Mouse (Mus musculus) cerebellum, adult 8-10 months (tissue): Measurements from ENCODE around the gene Nxf1.
"Not testable (repeated sequence)": the region's sequence is repeated elsewhere in the genome, so short reads cannot be mapped to it uniquely, and the experiment has no call there.

Source experiments
- DNase-seq: peaks from one replicate; pipeline ENCODE4 v3.0.0; 2022

Gene Nxf1

DNA sequence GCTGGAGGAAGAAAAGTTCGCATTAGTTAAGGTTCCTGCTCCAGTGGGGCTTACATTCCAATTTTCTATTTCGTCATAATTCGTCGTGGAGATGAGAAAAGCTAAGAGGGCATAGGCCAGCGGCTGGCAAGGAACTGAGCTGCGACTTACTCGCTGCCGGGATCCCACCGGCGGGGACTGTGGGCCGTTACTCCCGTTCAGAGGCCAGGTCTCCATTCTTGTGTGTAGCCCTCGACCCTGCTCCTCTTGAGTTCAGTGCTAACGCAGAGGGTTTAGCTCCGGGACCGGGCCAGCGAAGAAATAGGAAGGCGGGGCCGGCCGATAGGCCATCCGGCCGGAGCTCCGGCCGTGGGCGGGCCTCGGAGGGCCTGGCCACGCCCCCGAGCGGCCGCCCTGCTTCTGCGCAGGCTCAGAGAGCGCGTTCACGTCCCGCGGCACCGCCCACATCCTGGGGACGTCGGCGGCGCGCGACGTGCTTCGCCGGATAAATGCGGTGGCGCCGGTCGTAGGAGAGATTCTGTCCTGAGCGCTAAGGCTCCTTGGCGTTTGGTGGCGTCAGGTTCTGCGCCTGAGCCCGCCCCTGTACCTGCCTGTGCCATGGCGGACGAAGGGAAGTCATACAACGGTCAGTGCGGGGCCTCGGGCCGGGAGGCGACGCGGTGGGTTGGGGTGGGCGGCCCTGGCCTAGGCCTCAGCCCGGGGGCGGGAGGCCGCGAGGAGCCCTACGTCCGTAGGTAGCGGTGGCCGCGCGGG, at the start of gene Nxf1:
Gene Nxf1, plus strand, starts transcription at position 439 of the 753 bp plus-strand sequence.
- peak; percentile 85 for DNase-seq

- no peak for DNase-seq
These were observed 47.9 kb upstream of the Nxf1 start for GRCm38 (mm10) chr19:8708954-8709353.

GRCm38 (mm10) chr19:8710057-8710456, 46.8 kb upstream of the Nxf1 start:
- no peak for DNase-seq

- no peak for DNase-seq
These were observed 45.4 kb upstream of the Nxf1 start for GRCm38 (mm10) chr19:8711506-8711905.

DNA sequence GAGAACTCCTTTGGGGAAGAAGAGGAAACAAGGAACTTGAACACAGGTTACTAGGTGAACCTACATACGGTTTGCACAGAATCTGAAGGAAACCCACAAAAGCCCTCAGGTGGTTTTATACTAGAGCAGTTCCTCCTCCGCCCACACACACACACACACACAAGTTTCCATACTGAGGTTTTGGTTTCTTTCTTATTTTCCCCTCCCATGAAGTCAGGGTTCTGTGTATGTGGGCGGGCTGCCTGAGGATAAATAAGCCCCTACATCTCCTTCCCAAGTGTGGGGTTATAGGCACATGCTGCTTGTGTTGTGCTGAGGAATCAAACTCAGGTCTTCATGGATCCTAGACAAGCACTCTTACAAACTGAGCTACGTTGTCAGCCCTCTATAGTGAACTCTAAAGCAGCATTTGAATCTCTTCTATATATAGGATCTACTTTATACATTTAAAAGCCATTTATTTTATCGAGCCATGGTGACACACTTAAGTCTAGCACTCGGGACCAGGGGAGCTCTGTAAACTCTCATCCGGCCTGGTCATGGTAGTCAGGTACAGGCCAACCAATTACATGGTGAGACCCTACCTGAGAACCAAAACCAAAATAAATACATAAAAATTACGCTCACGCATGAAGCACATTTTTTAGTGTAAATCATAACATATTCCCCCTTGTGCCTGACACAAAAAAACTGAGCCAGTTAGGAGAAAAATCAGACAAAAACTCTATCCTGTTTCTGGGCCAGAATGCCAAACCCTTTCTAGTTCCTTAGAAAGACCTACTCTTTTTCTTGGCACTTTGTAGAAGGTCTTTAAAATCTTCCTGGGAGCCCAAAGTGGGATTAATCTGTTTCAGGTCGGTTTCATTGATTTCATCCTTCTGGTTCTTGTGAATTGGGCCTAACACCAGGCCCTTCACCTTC, 44.7 kb upstream of the Nxf1 start:
- DNase-seq, result no peak

GRCm38 (mm10) chr19:8712870-8713305, 44.0 kb upstream of the Nxf1 start:
- DNase-seq, result no peak

DNA sequence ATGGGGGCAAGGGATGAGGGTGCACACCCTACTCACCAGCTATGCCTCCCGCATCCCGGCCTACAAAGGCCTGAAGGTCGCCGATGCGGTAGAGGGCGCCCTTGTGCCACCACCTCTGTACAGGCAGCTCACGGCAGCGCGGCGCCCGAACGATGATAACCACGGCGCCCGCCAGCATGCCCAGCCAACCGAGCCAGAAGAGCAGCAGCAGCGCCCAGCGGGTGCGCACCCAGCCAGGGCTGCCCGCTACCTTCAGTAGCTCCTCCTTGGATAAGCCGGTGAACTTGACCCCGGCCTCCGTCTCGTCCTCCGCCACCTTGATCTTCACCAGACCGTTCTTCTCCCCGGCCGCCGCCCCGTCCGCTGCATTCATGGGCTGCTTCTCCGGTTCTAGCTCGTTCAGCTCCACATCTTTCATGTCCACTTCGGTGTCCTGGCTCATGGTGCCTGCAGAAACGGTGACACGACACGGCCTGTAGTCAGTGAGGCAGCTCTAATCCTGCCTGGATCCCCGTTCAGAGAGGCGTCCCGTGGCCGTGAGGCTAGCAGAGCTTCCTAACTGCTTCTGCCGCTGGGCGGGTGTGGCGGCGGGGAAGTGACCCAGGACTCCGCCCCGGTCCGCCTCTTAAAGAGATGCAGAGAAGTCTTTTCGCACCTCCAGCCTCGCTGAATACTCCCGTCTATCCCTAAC, 43.4 kb upstream of the Nxf1 start:
- DNase-seq, result peak; percentile 88

DNA sequence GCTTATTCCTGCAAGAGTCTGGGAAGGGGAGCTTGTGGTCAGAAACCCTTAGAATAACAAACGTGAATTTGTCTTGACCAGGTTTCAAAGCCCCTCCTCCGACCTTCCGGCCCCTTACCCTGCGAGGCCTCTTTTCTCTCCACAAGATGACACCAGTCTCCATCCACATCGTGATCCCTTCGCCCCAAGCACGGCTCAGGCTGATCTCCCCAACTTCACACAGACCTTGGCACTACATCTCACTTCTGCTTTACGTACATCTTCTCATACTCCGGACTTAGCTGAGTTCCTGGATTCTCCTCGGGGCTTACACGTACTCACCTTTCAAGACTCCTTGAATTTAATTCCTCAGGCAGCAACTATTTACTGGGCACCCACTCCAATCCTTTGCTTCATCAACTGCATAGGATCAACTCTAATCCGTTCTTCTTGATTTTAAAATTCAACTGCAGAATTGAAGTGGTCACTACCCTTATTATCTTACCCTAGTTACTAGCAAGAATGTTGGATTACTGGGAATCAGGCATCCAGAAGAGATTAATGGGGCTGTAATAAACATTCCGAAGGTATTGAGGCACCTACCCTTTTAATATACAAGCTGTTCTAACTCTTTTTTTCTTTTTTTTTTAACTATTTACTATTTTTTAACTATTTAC, 42.7 kb upstream of the Nxf1 start:
- no peak for DNase-seq

- DNase-seq, result no peak
These were observed 42.0 kb upstream of the Nxf1 start for GRCm38 (mm10) chr19:8714653-8715481.

DNA sequence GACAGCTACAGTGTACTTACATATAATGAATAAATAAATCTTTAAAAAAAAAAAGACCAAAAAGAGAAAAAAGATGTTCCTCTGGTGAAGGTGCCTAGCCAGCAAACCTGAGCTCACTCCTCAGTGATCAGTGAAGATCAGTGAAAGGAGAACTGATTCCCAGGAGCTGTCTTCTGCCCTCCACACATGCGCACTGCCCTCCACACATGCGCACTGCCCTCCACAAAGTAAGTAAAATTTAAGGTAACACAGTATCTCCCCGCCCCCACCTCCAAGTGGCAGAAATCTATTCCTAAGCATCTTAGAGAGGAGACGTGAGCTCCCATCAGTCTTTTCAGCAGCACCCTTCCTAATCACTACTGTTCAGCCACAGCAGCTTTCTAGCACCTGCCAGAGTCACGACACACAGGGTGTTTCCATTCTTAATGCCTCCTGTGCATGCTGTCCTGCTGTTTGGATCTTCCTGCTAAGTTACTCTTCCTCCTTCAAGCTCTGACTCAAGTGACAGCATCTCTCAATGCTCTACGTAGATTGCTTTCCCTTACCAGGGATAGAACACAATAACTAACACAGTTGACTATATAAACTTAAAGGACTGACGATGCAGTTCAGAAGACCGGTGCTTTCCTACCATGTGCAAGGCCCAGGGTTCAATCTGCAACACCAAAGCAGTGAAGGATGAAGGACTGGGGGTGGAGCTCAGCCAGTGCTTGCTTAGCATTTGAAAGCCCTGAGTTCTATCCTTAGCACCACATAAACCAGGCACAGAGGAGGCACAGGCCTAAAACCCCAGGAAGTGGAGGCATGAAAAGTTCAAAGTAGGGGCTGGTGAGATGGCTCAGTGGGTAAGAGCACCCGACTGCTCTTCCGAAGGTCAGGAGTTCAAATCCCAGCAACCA, 40.8 kb upstream of the Nxf1 start:
- no peak for DNase-seq

DNA sequence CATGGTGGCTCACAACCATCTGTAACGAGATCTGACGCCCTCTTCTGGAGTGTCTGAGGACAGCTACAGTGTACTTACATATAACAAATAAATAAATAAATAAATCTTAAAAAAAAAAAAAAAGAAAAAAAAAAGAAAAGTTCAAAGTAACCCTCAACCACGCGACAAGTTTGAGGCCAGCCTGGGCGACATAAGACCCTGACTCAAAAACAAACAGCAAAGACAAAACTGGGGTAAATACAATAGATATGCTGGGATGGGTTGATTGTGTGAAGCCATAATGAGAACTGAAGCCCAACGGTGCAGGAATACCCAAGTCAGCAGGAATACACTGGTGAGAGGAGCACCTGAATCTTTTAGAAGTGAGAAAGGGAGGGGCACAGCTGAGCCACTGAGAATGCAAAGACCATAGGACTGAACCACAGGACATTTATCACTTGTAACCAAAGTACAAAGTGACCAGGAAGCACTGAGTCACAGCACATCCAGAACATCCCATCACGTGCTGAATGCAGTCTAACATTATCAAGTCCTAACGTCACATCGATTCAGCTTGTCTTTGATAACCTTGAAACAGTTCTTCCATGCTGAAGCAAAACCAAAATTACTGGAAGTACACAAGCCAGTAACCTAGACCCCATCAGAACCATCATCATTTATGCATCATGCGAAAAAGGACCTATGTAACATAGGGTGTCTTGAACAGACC, 40.0 kb upstream of the Nxf1 start:
- no peak for DNase-seq

GRCm38 (mm10) chr19:8718357-8718756, 38.5 kb upstream of the Nxf1 start:
- DNase-seq, result no peak

- DNase-seq, result not testable (repeated sequence)
These were observed 37.8 kb upstream of the Nxf1 start for GRCm38 (mm10) chr19:8719037-8719436.

- DNase-seq, result no peak
These were observed 35.5 kb upstream of the Nxf1 start for GRCm38 (mm10) chr19:8721378-8721777.

GRCm38 (mm10) chr19:8722021-8722420, 34.9 kb upstream of the Nxf1 start:
- DNase-seq, result no peak

DNA sequence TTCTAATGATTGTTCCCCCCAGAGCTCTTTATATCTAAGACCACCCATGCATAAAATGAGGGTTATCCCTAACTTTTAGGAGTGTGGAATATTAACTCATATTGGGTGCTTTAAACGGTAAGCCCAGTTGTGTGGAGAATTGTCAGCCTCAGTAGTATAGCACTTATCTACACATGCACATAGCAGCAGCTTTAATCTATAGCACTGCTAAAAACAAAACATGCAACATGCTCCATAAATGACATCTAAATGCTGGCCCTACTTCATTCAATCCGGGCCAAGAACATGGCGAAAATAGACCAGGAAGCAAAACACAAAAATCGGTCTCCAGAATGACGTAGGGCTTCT, 34.3 kb upstream of the Nxf1 start:
- no peak for DNase-seq

DNA sequence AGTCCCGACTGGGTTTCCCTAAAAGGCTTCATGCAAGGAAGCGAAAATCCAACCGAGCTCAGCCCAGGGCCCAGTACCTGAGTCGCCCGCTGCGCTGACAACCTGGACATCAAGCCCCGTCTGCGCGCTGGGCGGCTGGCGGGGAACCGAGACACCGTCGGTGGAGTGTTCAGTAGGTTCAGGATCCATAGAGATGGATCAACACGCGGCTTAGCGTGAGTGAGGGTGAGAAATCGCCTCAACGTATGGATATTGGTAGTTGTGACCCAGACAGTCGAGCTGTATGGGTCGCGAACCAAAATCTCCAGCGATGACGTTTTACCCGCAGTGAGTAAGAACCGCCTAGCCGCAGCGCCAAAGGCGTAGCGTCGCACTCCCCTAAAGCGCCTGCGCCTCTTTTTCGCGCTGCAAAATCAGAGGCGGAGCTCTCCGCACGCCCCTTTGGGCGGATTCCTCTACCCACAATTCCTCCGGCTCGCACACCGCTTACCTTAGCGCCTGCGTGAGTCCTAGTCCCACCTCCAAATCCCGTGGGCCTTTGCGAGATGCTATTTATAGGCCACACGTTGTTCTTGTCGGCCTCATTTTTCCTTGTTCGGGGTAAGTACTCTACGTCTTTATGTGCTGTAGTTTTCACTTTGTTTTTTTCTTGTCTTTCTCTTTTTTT, 33.8 kb upstream of the Nxf1 start, which contains the start of gene Slc3a2:
Gene Slc3a2, minus strand, starts transcription at position 463 of the 667 bp plus-strand sequence.
- DNase-seq, result peak; percentile 96

DNA sequence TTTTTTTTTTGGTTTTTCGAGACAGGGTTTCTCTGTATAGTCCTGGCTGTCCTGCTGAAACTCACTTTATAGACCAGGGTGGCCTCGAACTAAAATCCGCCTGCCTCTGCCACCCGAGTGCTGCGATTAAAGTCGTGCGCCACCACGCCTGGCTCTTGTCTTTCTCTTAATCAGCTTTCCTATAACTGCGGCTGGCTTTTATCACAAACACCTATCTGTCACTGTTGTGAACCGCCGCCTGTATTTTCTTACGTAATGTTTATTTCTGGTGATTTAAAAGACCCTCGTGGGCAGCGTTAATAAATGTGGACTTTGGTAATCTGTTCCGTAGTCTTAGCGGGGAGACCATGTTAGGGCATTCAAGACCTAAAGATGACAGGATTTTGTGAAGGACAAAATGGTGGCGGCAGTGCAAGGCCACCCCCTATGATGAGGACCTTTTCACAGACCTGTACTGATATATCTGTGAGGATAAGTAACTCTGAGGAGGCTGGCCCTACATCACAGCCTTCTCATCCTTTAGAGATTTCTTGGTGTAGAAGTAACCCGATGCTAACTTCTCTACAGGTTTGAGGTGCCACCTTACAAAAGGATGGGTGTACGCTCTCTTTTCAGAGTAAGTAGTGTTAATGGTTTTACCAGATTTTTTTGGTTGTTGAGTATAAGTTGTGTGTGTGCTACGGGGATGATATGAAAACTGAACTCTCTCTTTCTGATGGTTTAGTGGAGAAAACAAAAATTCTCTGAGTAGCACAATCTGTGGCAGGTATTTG, 33.1 kb upstream of the Nxf1 start:
- no peak for DNase-seq

DNA sequence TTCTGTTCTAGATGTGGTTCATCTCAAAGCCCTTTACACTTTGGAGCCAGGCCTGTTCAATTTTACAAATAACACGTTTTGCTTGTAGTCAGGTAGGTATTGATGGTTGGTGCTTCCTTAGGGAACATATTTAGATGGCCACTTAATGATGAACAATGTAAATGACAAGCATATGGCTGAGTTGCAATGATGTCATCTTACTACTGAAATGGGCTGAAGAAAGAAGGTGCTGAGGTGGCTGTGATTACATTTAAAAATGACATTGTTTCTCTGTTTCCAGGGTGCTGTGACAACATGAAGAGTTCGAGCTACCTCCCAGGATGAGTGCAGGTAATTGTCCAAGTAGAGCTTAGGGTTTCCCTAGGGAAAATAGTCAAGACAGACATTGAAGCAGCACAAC, 32.5 kb upstream of the Nxf1 start:
- DNase-seq, result no peak
